Mouse (Mus musculus): Measurements from ENCODE around the gene Sp4. TPM values are rescaled to one million over a fixed set of nuclear protein-coding genes. Genes with fewer than 3 reads are reported as not detected.

Sp4 gene
- polyA plus RNA-seq (2014; fragmentation: Nextera tagmentation; extraction: Ambion mirVana) = 16.8 and 21.3 TPM in 2 replicates

DNA sequence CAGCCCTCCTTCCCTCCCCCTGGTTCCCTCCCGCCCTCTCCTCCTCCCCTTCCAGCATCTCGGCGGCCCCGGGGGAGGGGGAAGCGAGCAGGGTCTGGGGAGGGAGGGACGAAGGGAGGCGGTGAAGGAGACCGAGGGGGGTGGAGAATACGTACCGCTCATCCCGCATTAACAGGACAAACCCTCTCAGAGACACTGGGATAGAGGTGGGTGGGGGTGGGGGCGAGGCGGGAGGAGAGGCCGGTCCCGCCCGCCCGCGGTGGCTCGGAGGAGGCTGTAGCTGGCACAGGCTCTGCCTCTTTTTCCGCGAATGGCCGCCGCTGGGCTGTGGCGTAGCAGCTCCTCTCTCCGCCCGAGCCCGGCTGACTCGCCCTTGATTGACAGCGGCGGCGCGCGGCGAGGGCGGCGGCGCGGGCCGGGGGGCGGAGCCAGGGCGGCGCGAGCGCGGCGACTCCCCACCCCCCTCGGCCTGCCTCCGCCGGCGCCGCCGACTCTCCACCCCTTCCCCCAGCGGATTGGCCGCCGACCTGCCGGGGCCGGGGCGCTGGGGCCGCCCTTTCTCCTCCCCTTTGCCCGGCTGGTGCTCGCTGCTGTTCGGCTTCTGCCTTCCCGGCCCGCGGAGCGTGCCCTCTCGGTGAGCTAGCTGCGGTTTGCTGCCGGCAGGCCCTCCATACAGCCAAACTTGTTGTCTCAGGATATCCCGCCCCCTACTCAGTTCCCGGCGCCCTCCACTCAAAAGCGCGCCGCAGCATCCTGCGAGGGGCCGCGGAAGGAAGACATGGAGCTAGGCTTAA, at the start of gene Sp4:
Gene Sp4, minus strand, starts transcription at position 369 of the 794 bp plus-strand sequence.
- Histone ChIP-seq H3K9me3 (ENCODE audit: control insufficient read depth, low read length) (no peaks in the 10 kb centered on the region), H3K4me1 (replicated peaks; ENCODE audit: control insufficient read depth, insufficient read depth, low read length) (peaks cover 3% of the 10 kb centered on the region; the same call in 1 of the 2 replicates), H3K9ac (ENCODE audit: low read depth, low read length) (peak within 1 kb of the TSS; percentile 82), H3K27me3 (ENCODE audit: control insufficient read depth, insufficient read depth, low read length) (no peaks in the 10 kb centered on the region), H3K27ac (ENCODE audit: low read depth, low read length) (peak within 1 kb of the TSS; percentile 97), H3K36me3 (ENCODE audit: control insufficient read depth, insufficient read depth, low read length) (no peaks in the 10 kb centered on the region), H3K4me3 (ENCODE audit: low read depth, low read length) (peak within 1 kb of the TSS; percentile 87), H3K4me2 (replicated peaks; ENCODE audit: low read depth, low read length) (peak within 1 kb of the TSS; percentile 65)
- peak; percentile 91 for ATAC-seq (ENCODE audit: low FRiP score)
- WGBS = under 1% methylated on average over 49 of the region's 78 CpGs
- peak; percentile 94 for DNase-seq (ENCODE audit: low spot score)

GRCm38 (mm10) chr12:118339107-118339506, 37.9 kb upstream of the Sp4 start:
- no peaks in the 10 kb centered on the region for H3K9me3 ChIP-seq (ENCODE audit: control insufficient read depth, low read length)
- no peak overlapping the region for H3K4me2 ChIP-seq (replicated peaks; ENCODE audit: low read depth, low read length)
- H3K9ac ChIP-seq (ENCODE audit: low read depth, low read length) = no peak overlapping the region
- no peak overlapping the region for H3K4me3 ChIP-seq (ENCODE audit: low read depth, low read length)
- DNase-seq (ENCODE audit: low spot score) (no peak), ATAC-seq (ENCODE audit: low FRiP score) (no peak)
- 87% methylated on average over 2 of the region's 2 CpGs for WGBS
- H3K27ac ChIP-seq (ENCODE audit: low read depth, low read length) = no peak overlapping the region
- H3K4me1 ChIP-seq (replicated peaks; ENCODE audit: control insufficient read depth, insufficient read depth, low read length) = no peaks in the 10 kb centered on the region
- H3K27me3 ChIP-seq (ENCODE audit: control insufficient read depth, insufficient read depth, low read length) = no peaks in the 10 kb centered on the region
- no peaks in the 10 kb centered on the region for H3K36me3 ChIP-seq (ENCODE audit: control insufficient read depth, insufficient read depth, low read length)

GRCm38 (mm10) chr12:118338243-118338642, 37.0 kb upstream of the Sp4 start:
- Histone ChIP-seq H3K27ac (ENCODE audit: low read depth, low read length) (no peak overlapping the region), H3K36me3 (ENCODE audit: control insufficient read depth, insufficient read depth, low read length) (no peaks in the 10 kb centered on the region), H3K9ac (ENCODE audit: low read depth, low read length) (no peak overlapping the region), H3K4me2 (replicated peaks; ENCODE audit: low read depth, low read length) (no peak overlapping the region), H3K4me1 (replicated peaks; ENCODE audit: control insufficient read depth, insufficient read depth, low read length) (no peaks in the 10 kb centered on the region), H3K9me3 (ENCODE audit: control insufficient read depth, low read length) (no peaks in the 10 kb centered on the region), H3K27me3 (ENCODE audit: control insufficient read depth, insufficient read depth, low read length) (no peaks in the 10 kb centered on the region), H3K4me3 (ENCODE audit: low read depth, low read length) (no peak overlapping the region)
- no peak for ATAC-seq (ENCODE audit: low FRiP score)
- DNase-seq (ENCODE audit: low spot score) = no peak
- WGBS = 67% methylated on average over 2 of the region's 2 CpGs

- no peaks in the 10 kb centered on the region for H3K4me1 ChIP-seq (replicated peaks; ENCODE audit: control insufficient read depth, insufficient read depth, low read length)
- H3K36me3 ChIP-seq (ENCODE audit: control insufficient read depth, insufficient read depth, low read length) = no peaks in the 10 kb centered on the region
- no peak for DNase-seq (ENCODE audit: low spot score)
- H3K9ac ChIP-seq (ENCODE audit: low read depth, low read length) = no peak overlapping the region
- no peak overlapping the region for H3K27ac ChIP-seq (ENCODE audit: low read depth, low read length)
- H3K9me3 ChIP-seq (ENCODE audit: control insufficient read depth, low read length) = no peaks in the 10 kb centered on the region
- H3K27me3 ChIP-seq (ENCODE audit: control insufficient read depth, insufficient read depth, low read length) = no peaks in the 10 kb centered on the region
- H3K4me2 ChIP-seq (replicated peaks; ENCODE audit: low read depth, low read length) = no peak overlapping the region
- WGBS = 79% methylated on average over 3 of the region's 3 CpGs
- H3K4me3 ChIP-seq (ENCODE audit: low read depth, low read length) = no peak overlapping the region
- ATAC-seq (ENCODE audit: low FRiP score) = no peak
Observed at GRCm38 (mm10) chr12:118337291-118337690, 36.1 kb upstream of the Sp4 start.

- 86% methylated on average over 6 of the region's 6 CpGs for WGBS
Observed at GRCm38 (mm10) chr12:118328739-118329249, 27.6 kb upstream of the Sp4 start.

GRCm38 (mm10) chr12:118327566-118327965, 26.3 kb upstream of the Sp4 start:
- no peak for DNase-seq (ENCODE audit: low spot score)
- no peak overlapping the region for H3K4me3 ChIP-seq (ENCODE audit: low read depth, low read length)
- H3K9me3 ChIP-seq (ENCODE audit: control insufficient read depth, low read length) = no peaks in the 10 kb centered on the region
- no peak overlapping the region for H3K4me2 ChIP-seq (replicated peaks; ENCODE audit: low read depth, low read length)
- no peak for ATAC-seq (ENCODE audit: low FRiP score)
- no peaks in the 10 kb centered on the region for H3K4me1 ChIP-seq (replicated peaks; ENCODE audit: control insufficient read depth, insufficient read depth, low read length)
- H3K27ac ChIP-seq (ENCODE audit: low read depth, low read length) = no peak overlapping the region
- H3K27me3 ChIP-seq (ENCODE audit: control insufficient read depth, insufficient read depth, low read length) = no peaks in the 10 kb centered on the region
- WGBS = 92% methylated on average over 2 of the region's 2 CpGs
- no peaks in the 10 kb centered on the region for H3K36me3 ChIP-seq (ENCODE audit: control insufficient read depth, insufficient read depth, low read length)
- H3K9ac ChIP-seq (ENCODE audit: low read depth, low read length) = no peak overlapping the region

More at GRCm38 (mm10) chr12:118328739-118329249, 27.6 kb upstream of the Sp4 start:
- Histone ChIP-seq H3K9me3 (ENCODE audit: control insufficient read depth, low read length) (no peaks in the 10 kb centered on the region), H3K27ac (ENCODE audit: low read depth, low read length) (no peak overlapping the region), H3K4me2 (replicated peaks; ENCODE audit: low read depth, low read length) (no peak overlapping the region), H3K36me3 (ENCODE audit: control insufficient read depth, insufficient read depth, low read length) (no peaks in the 10 kb centered on the region), H3K4me3 (ENCODE audit: low read depth, low read length) (no peak overlapping the region), H3K9ac (ENCODE audit: low read depth, low read length) (no peak overlapping the region), H3K4me1 (replicated peaks; ENCODE audit: control insufficient read depth, insufficient read depth, low read length) (no peaks in the 10 kb centered on the region), H3K27me3 (ENCODE audit: control insufficient read depth, insufficient read depth, low read length) (no peaks in the 10 kb centered on the region)
- DNase-seq (ENCODE audit: low spot score) (no peak), ATAC-seq (ENCODE audit: low FRiP score) (no peak)

- no peak overlapping the region for H3K4me3 ChIP-seq (ENCODE audit: low read depth, low read length)
- 91% methylated on average over 2 of the region's 2 CpGs for WGBS
Observed at GRCm38 (mm10) chr12:118326161-118326560, 24.9 kb upstream of the Sp4 start.

GRCm38 (mm10) chr12:118320076-118320475, 18.8 kb upstream of the Sp4 start:
- Histone ChIP-seq H3K4me1 (replicated peaks; ENCODE audit: control insufficient read depth, insufficient read depth, low read length) (no peaks in the 10 kb centered on the region), H3K36me3 (ENCODE audit: control insufficient read depth, insufficient read depth, low read length) (no peaks in the 10 kb centered on the region), H3K9ac (ENCODE audit: low read depth, low read length) (no peak overlapping the region), H3K27ac (ENCODE audit: low read depth, low read length) (no peak overlapping the region), H3K4me3 (ENCODE audit: low read depth, low read length) (no peak overlapping the region), H3K9me3 (ENCODE audit: control insufficient read depth, low read length) (no peaks in the 10 kb centered on the region), H3K27me3 (ENCODE audit: control insufficient read depth, insufficient read depth, low read length) (no peaks in the 10 kb centered on the region), H3K4me2 (replicated peaks; ENCODE audit: low read depth, low read length) (no peak overlapping the region)
- ATAC-seq (ENCODE audit: low FRiP score) (no peak), DNase-seq (ENCODE audit: low spot score) (no peak)

More at GRCm38 (mm10) chr12:118326161-118326560, 24.9 kb upstream of the Sp4 start:
- Histone ChIP-seq H3K4me1 (replicated peaks; ENCODE audit: control insufficient read depth, insufficient read depth, low read length) (no peaks in the 10 kb centered on the region), H3K36me3 (ENCODE audit: control insufficient read depth, insufficient read depth, low read length) (no peaks in the 10 kb centered on the region), H3K9ac (ENCODE audit: low read depth, low read length) (no peak overlapping the region), H3K4me2 (replicated peaks; ENCODE audit: low read depth, low read length) (no peak overlapping the region), H3K27me3 (ENCODE audit: control insufficient read depth, insufficient read depth, low read length) (no peaks in the 10 kb centered on the region), H3K27ac (ENCODE audit: low read depth, low read length) (no peak overlapping the region), H3K9me3 (ENCODE audit: control insufficient read depth, low read length) (no peaks in the 10 kb centered on the region)
- ATAC-seq (ENCODE audit: low FRiP score) (no peak), DNase-seq (ENCODE audit: low spot score) (no peak)

DNA sequence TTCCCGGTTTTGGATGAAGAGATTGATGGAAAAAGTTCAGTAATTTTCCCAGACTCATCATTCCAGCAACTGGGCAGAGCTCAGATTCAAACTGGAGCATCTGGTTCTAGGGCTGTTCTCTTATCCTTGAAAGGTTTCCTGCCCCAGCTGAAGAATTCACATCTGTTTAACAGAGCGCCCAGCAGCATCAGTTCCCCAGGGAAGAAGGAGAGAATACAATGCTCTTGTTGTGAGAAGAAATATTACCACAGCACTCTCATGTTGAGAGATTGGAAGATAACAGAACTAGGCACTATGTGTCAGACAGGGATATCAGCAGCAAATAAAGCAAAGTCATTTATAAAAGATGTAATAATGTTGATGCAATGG, 13.2 kb upstream of the Sp4 start:
- no peaks in the 10 kb centered on the region for H3K27me3 ChIP-seq (ENCODE audit: control insufficient read depth, insufficient read depth, low read length)
- DNase-seq (ENCODE audit: low spot score) (no peak), ATAC-seq (ENCODE audit: low FRiP score) (no peak)
- WGBS = 72% methylated on average over 2 of the region's 2 CpGs
- H3K4me3 ChIP-seq (ENCODE audit: low read depth, low read length) = no peak overlapping the region
- no peak overlapping the region for H3K9ac ChIP-seq (ENCODE audit: low read depth, low read length)
- no peaks in the 10 kb centered on the region for H3K9me3 ChIP-seq (ENCODE audit: control insufficient read depth, low read length)
- H3K27ac ChIP-seq (ENCODE audit: low read depth, low read length) = no peak overlapping the region
- H3K4me1 ChIP-seq (replicated peaks; ENCODE audit: control insufficient read depth, insufficient read depth, low read length) = no peaks in the 10 kb centered on the region
- H3K36me3 ChIP-seq (ENCODE audit: control insufficient read depth, insufficient read depth, low read length) = no peaks in the 10 kb centered on the region
- H3K4me2 ChIP-seq (replicated peaks; ENCODE audit: low read depth, low read length) = no peak overlapping the region
